Mouse (Mus musculus): ENCODE results near the gene Xrra1. TPM values are rescaled to one million over a fixed set of nuclear protein-coding genes. Genes with fewer than 3 reads are reported as not detected.
"Not testable (repeated sequence)": the region's sequence is repeated elsewhere in the genome, so short reads cannot be mapped to it uniquely, and the experiment has no call there.

Xrra1 gene
- polyA plus RNA-seq, 1 experiment: not detected

DNA sequence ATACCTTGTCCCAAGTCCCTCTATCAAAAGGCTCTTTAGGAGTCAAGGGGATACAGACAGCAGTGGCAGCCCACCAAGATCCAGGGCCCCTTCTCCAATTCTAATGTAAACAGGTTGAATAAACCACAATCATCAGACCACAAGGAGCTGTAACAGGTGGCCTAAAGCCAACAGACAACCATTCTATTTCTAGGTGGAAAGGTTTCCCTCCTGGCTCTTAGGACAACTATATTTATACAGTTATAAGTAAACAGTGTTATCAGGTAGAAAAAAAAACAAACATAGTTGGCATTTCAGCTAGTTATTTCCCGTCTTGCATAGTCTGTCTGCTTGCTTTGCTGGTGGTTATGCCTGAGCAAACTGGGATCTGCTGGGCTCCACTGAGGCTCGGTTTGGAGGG lies 61.5 kb downstream of the Xrra1 start:
- H3K36me3 ChIP-seq (ENCODE audit: control insufficient read depth, insufficient read depth, low read length): peaks cover 23% of the 10 kb centered on the region
- WGBS: 39% methylated on average over 2 of the region's 2 CpGs
- H3K4me1 ChIP-seq (ENCODE audit: control insufficient read depth, insufficient read depth, insufficient read length, low read length): peaks cover 9% of the 10 kb centered on the region; the same call in 1 of the 2 replicates
- H3K4me3 ChIP-seq (ENCODE audit: low read depth, low read length): no peak overlapping the region
- no peaks in the 10 kb centered on the region for H3K27me3 ChIP-seq (ENCODE audit: control insufficient read depth, insufficient read depth, low read length)
- no peak overlapping the region for H3K27ac ChIP-seq (ENCODE audit: insufficient read depth, low read depth, low read length)
- TF ChIP-seq CTCF (IDR thresholded peaks at IDR 0.05; ENCODE audit: extremely low read depth, insufficient read length, insufficient replicate concordance, low read depth, low read length) (no peak), POLR2A (IDR thresholded peaks at IDR 0.05; ENCODE audit: low read depth, low read length) (no peak)

DNA sequence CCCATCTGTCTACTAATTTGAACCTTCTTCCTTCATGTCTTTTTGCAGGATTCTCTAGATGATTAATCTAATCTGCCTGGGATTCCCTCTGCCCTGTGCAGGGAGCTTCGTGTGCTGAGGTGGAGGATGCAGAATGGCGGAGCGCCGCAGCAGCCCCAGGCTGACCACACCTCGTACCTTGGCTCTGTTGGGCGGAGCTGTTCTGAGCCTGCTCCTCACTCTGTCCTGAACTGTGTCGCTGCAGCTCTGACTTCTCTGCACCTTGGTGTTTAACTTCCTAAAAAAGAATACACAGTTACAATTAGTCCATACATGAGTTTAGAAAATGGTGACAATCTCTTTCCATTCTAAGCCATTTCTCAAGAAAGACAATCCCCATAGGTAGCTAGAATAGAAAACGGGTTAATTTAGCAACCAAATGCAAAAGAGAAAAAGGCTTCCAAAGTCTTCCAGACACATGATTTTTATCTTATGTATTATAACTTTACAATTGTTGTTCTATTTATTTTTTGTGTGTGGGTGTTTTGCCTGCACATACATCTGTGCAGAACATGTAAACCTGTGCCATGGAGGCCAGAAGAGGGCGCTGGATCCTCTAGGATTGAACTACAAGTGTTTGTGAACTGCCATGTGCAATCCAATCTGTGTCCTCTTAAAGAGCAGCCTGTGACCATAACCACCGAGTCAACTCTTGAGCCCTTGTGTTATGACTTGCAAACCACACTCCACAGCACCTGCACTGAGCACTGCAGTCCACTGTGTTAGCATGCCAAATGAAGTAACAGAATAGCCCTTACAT lies 68.2 kb downstream of the Xrra1 start:
- WGBS: 75% methylated on average over 10 of the region's 10 CpGs
- Histone ChIP-seq H3K4me1 (ENCODE audit: control insufficient read depth, insufficient read depth, insufficient read length, low read length) (no peaks in the 10 kb centered on the region), H3K27ac (ENCODE audit: insufficient read depth, low read depth, low read length) (no peak overlapping the region), H3K4me3 (ENCODE audit: low read depth, low read length) (no peak overlapping the region), H3K27me3 (ENCODE audit: control insufficient read depth, insufficient read depth, low read length) (no peaks in the 10 kb centered on the region), H3K36me3 (ENCODE audit: control insufficient read depth, insufficient read depth, low read length) (peaks cover 42% of the 10 kb centered on the region)
- TF ChIP-seq POLR2A (IDR thresholded peaks at IDR 0.05; ENCODE audit: low read depth, low read length): no peak
- TF ChIP-seq CTCF (IDR thresholded peaks at IDR 0.05; ENCODE audit: extremely low read depth, insufficient read length, insufficient replicate concordance, low read depth, low read length): peak; percentile 17; the same call in 1 of the 2 replicates

DNA sequence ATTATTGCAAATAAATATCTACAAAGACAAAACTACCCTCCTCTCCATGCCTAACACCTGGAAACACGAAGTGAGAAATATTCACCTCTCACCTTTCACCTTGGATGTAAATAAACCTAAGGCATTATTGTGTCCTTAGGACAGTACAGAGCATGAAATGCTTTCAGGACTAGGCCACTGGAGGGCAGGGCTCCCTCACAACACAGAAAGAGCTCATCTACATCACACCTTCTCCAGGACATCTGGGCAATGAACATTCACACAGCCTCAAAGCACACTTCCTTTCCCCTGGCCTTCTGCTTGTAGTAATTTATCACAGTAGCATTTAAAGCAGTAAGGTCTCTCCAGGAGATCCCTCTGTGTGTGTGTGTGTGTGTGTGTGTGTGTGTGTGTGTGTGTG lies 76.8 kb downstream of the Xrra1 start:
- H3K4me1 ChIP-seq (ENCODE audit: control insufficient read depth, insufficient read depth, insufficient read length, low read length): no peaks in the 10 kb centered on the region
- no peak for TF ChIP-seq CTCF (IDR thresholded peaks at IDR 0.05; ENCODE audit: extremely low read depth, insufficient read length, insufficient replicate concordance, low read depth, low read length)
- TF ChIP-seq POLR2A (IDR thresholded peaks at IDR 0.05; ENCODE audit: low read depth, low read length): no peak
- WGBS: 82% methylated on average over 1 of the region's 1 CpGs
- H3K4me3 ChIP-seq (ENCODE audit: low read depth, low read length): no peak overlapping the region
- H3K36me3 ChIP-seq (ENCODE audit: control insufficient read depth, insufficient read depth, low read length): peaks cover 28% of the 10 kb centered on the region
- H3K27me3 ChIP-seq (ENCODE audit: control insufficient read depth, insufficient read depth, low read length): no peaks in the 10 kb centered on the region
- no peak overlapping the region for H3K27ac ChIP-seq (ENCODE audit: insufficient read depth, low read depth, low read length)

DNA sequence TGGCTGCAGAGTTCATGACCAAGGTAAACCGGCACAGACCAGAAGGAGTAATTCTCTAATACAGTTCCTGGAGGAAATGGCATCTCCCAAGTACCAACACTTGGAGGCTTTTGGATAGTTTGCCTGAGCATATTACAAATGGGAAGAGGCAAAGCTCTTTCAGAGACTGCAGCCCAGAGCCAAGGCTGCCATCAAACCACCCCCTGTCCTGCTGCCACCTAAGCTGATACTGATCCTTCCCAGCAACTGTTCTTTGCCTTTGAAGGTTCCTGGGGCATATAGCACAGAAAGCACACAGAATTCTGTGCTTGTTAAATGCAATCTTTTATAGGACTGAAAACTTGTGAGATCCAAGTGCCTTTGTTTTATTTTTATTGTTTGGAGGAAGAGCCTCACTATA lies 81.8 kb downstream of the Xrra1 start:
- Histone ChIP-seq H3K36me3 (ENCODE audit: control insufficient read depth, insufficient read depth, low read length) (peaks cover 30% of the 10 kb centered on the region), H3K27ac (ENCODE audit: insufficient read depth, low read depth, low read length) (no peak overlapping the region), H3K4me1 (ENCODE audit: control insufficient read depth, insufficient read depth, insufficient read length, low read length) (no peaks in the 10 kb centered on the region), H3K4me3 (ENCODE audit: low read depth, low read length) (no peak overlapping the region), H3K27me3 (ENCODE audit: control insufficient read depth, insufficient read depth, low read length) (no peaks in the 10 kb centered on the region)
- WGBS: 100% methylated on average over 1 of the region's 1 CpGs
- TF ChIP-seq POLR2A (IDR thresholded peaks at IDR 0.05; ENCODE audit: low read depth, low read length) (no peak), CTCF (IDR thresholded peaks at IDR 0.05; ENCODE audit: extremely low read depth, insufficient read length, insufficient replicate concordance, low read depth, low read length) (no peak)

DNA sequence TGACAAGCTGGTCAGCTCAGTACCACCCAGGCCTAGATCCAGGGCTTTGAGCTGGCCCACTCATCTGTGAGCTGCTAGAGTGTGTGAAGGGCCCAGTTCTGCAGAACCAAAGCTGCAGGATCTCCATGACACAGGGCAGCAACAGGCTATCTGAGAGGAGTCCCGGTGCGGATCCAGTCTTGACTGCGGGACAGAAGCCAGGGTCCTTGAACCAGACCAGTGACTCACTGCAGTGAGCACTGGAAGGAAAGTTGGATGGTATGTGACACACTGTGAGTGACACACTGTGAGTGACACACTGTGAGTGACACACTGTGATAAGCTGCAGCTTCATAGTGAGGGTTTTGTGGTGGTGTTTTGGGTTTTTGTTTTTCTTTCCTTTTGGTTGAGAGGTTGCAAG lies 85.6 kb downstream of the Xrra1 start:
- over 99% methylated on average over 3 of the region's 3 CpGs for WGBS
- Histone ChIP-seq H3K4me1 (ENCODE audit: control insufficient read depth, insufficient read depth, insufficient read length, low read length) (no peaks in the 10 kb centered on the region), H3K36me3 (ENCODE audit: control insufficient read depth, insufficient read depth, low read length) (peaks cover 41% of the 10 kb centered on the region), H3K4me3 (ENCODE audit: low read depth, low read length) (no peak overlapping the region), H3K27ac (ENCODE audit: insufficient read depth, low read depth, low read length) (no peak overlapping the region), H3K27me3 (ENCODE audit: control insufficient read depth, insufficient read depth, low read length) (no peaks in the 10 kb centered on the region)
- TF ChIP-seq POLR2A (IDR thresholded peaks at IDR 0.05; ENCODE audit: low read depth, low read length) (no peak), CTCF (IDR thresholded peaks at IDR 0.05; ENCODE audit: extremely low read depth, insufficient read length, insufficient replicate concordance, low read depth, low read length) (no peak)

DNA sequence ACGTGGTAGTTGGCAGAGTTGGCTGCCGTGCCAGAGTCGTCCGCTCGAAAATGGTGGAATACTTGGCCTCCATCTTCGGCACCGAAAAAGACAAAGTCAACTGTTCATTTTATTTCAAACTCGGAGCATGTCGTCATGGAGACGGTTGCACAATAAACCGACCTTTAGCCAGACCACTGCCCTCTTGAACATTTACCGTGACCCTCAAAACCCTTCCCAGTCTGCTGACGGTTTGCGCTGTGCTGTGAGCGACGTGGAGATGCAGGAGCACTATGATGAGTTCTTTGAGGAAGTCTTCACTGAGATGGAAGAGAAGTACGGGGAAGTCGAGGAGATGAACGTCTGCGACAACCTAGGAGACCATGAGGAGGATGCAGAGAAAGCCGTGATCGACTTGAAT lies 86.1 kb downstream of the Xrra1 start:
- H3K4me1 ChIP-seq (ENCODE audit: control insufficient read depth, insufficient read depth, insufficient read length, low read length): not testable (repeated sequence)

DNA sequence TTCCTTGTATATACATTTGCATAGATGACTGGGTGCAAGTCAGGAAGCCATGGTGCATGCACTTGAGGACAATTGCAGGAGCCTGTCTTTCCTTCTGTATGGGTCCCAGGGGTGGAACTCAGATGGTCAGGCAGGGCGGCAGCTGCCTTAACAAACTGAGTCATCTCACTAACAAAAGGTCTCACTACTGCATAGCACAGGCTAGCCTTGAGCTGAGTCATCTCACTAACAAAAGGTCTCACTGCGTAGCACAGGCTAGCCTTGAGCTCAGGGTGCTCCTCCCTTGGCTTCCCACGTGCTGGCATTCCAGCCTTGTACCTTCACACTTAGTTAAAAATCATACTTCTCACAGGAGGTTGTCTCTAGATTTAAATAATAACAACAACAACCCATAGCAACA lies 87.0 kb downstream of the Xrra1 start:
- H3K36me3 ChIP-seq (ENCODE audit: control insufficient read depth, insufficient read depth, low read length): peaks cover 35% of the 10 kb centered on the region
- 96% methylated on average over 3 of the region's 3 CpGs for WGBS
- no peaks in the 10 kb centered on the region for H3K4me1 ChIP-seq (ENCODE audit: control insufficient read depth, insufficient read depth, insufficient read length, low read length)
- no peak for TF ChIP-seq POLR2A (IDR thresholded peaks at IDR 0.05; ENCODE audit: low read depth, low read length)
- TF ChIP-seq CTCF (IDR thresholded peaks at IDR 0.05; ENCODE audit: extremely low read depth, insufficient read length, insufficient replicate concordance, low read depth, low read length): no peak
- no peak overlapping the region for H3K27ac ChIP-seq (ENCODE audit: insufficient read depth, low read depth, low read length)
- no peak overlapping the region for H3K4me3 ChIP-seq (ENCODE audit: low read depth, low read length)
- no peaks in the 10 kb centered on the region for H3K27me3 ChIP-seq (ENCODE audit: control insufficient read depth, insufficient read depth, low read length)

More for the DNA sequence above, 86.1 kb downstream of the Xrra1 start:
- H3K27ac ChIP-seq (ENCODE audit: insufficient read depth, low read depth, low read length); H3K4me3 ChIP-seq (ENCODE audit: low read depth, low read length); H3K27me3 ChIP-seq (ENCODE audit: control insufficient read depth, insufficient read depth, low read length): not testable (repeated sequence)
- peaks cover 41% of the 10 kb centered on the region for H3K36me3 ChIP-seq (ENCODE audit: control insufficient read depth, insufficient read depth, low read length)
- WGBS: 95% methylated on average over 22 of the region's 22 CpGs

Data from small intestine, adult 2 months (tissue).